Mouse (Mus musculus) testis, adult 2 months (tissue): Measurements from ENCODE around the gene Rbms3.

ENCODE experiments used
- CTCF ChIP-seq: fragments of 200-500 bp; IDR thresholded peaks from 2 replicates; pipeline ENCODE4 v1.5.1; 2012; ENCODE audit warnings: low read depth, mild to moderate bottlenecking, inconsistent platforms, low read length, moderate library complexity; ENCODE audit not compliant: control insufficient read depth, insufficient read depth, insufficient replicate concordance
- POLR2A ChIP-seq: fragments of 200-500 bp; IDR thresholded peaks from 2 replicates; pipeline ENCODE4 v1.6.1; 2012; ENCODE audit warnings: low read depth, mild to moderate bottlenecking, inconsistent platforms, low read length, moderate library complexity; ENCODE audit not compliant: control insufficient read depth

GRCm38 (mm10) chr9:117491866-117492265 lies 137.8 kb downstream of the Rbms3 start:
- no peak for TF ChIP-seq POLR2A
- no peak for TF ChIP-seq CTCF
